8 mouse cellular contexts compared by ENCODE assay signal in genomic region chr17:33918293-33919203, GRCm38 (mm10). TPM values are rescaled to one million over a fixed set of nuclear protein-coding genes. Genes with fewer than 3 reads are reported as not detected.
DNase-seq lines count a peak whose midpoint lies in the region; ATAC-seq lines count a peak whose summit lies in the region.

No protein-coding gene starts in this region.

- peak overlapping the region; percentile 77 for H3K9ac ChIP-seq in heart, embryonic 11.5 days (ENCODE audit: low read depth, low read length)
- no peak overlapping the region for H3K9ac ChIP-seq in midbrain, embryonic 16.5 days (ENCODE audit: low read depth, low read length)

- 56% methylated on average over 37 of the region's 37 CpGs for WGBS in heart, embryonic 11.5 days (ENCODE audit: insufficient replicate concordance)
- 56% methylated on average over 37 of the region's 37 CpGs for WGBS in limb, embryonic 10.5 days
- WGBS in midbrain, embryonic 16.5 days, result 63% methylated on average over 37 of the region's 37 CpGs

- no peaks in the 10 kb centered on the region for H3K27me3 ChIP-seq in megakaryocyte, embryonic 14.5 days (replicated peaks)
- H3K27me3 ChIP-seq in heart, embryonic 11.5 days (ENCODE audit: control insufficient read depth, insufficient read depth, low read length), result peaks cover 3% of the 10 kb centered on the region; the same call in 1 of the 2 replicates
- H3K27me3 ChIP-seq in limb, embryonic 10.5 days (ENCODE audit: low read depth, poor library complexity, severe bottlenecking), result peaks cover 7% of the 10 kb centered on the region; the same call in 1 of the 2 replicates
- peaks cover 2% of the 10 kb centered on the region; the same call in 1 of the 2 replicates for H3K27me3 ChIP-seq in midbrain, embryonic 16.5 days (ENCODE audit: control insufficient read depth, insufficient read depth, low read depth, low read length)

- no peak for ATAC-seq in megakaryocyte, adult 5-6 weeks (ENCODE audit: poor library complexity, severe bottlenecking)
- ATAC-seq in heart, embryonic 11.5 days (replicated peaks; ENCODE audit: insufficient number of reproducible peaks, low FRiP score, low TSS enrichment), result peak; percentile 16; the same call in 1 of the 2 replicates
- no peak for ATAC-seq in midbrain, embryonic 16.5 days

- peaks cover 72% of the 10 kb centered on the region for H3K4me1 ChIP-seq in megakaryocyte, embryonic 14.5 days
- peaks cover 23% of the 10 kb centered on the region for H3K4me1 ChIP-seq in heart, embryonic 11.5 days (ENCODE audit: control insufficient read depth, insufficient read depth, low read length)
- peaks cover 47% of the 10 kb centered on the region for H3K4me1 ChIP-seq in limb, embryonic 10.5 days
- H3K4me1 ChIP-seq in midbrain, embryonic 16.5 days (ENCODE audit: control insufficient read depth, insufficient read depth, low read length), result peaks cover 25% of the 10 kb centered on the region

- H3K4me3 ChIP-seq in megakaryocyte, embryonic 14.5 days (replicated peaks), result peak overlapping the region; percentile 93
- H3K4me3 ChIP-seq in heart, embryonic 11.5 days (ENCODE audit: low read depth, low read length), result peak overlapping the region; percentile 76
- H3K4me3 ChIP-seq in limb, embryonic 10.5 days, result peak overlapping the region; percentile 73
- H3K4me3 ChIP-seq in midbrain, embryonic 16.5 days (ENCODE audit: low read depth, low read length), result peak overlapping the region; percentile 37; the same call in 1 of the 2 replicates

- peaks cover 64% of the 10 kb centered on the region for H3K36me3 ChIP-seq in megakaryocyte, embryonic 14.5 days (replicated peaks; ENCODE audit: low read length)
- H3K36me3 ChIP-seq in heart, embryonic 11.5 days (ENCODE audit: control insufficient read depth, insufficient read depth, low read length), result peaks cover 10% of the 10 kb centered on the region
- H3K36me3 ChIP-seq in limb, embryonic 10.5 days, result peaks cover 36% of the 10 kb centered on the region
- peaks cover 6% of the 10 kb centered on the region for H3K36me3 ChIP-seq in midbrain, embryonic 16.5 days (ENCODE audit: control insufficient read depth, insufficient read depth, low read length)

- H3K4me2 ChIP-seq in heart, embryonic 11.5 days, result peak overlapping the region; percentile 99
- H3K4me2 ChIP-seq in midbrain, embryonic 16.5 days (ENCODE audit: low read length), result peak overlapping the region; percentile 59

- peak overlapping the region; percentile 71 for H3K27ac ChIP-seq in heart, embryonic 11.5 days (ENCODE audit: low read depth, low read length)
- no peak overlapping the region for H3K27ac ChIP-seq in limb, embryonic 10.5 days
- H3K27ac ChIP-seq in midbrain, embryonic 16.5 days (ENCODE audit: low read length), result no peak overlapping the region

- DNase-seq in c-Kit-positive CD71-positive TER-119-positive erythroid progenitor cells, embryonic 14.5 days (ENCODE audit: low spot score), result peak; percentile 54
- no peak for DNase-seq in limb, embryonic 10.5 days (ENCODE audit: low spot score)
- no peak for DNase-seq in Muller cell, postnatal 12 days (ENCODE audit: inconsistent ontology term)
- no peak for DNase-seq in right cerebral cortex, adult 18-20 months

- H3K9me3 ChIP-seq in megakaryocyte, embryonic 14.5 days, result 0 out of 2 replicates have a peak, but pooled peaks cover 5% of the 10 kb centered on the region
- H3K9me3 ChIP-seq in heart, embryonic 11.5 days (replicated peaks; ENCODE audit: control insufficient read depth, low read length), result no peaks in the 10 kb centered on the region
- H3K9me3 ChIP-seq in limb, embryonic 10.5 days (replicated peaks), result no peaks in the 10 kb centered on the region
- H3K9me3 ChIP-seq in midbrain, embryonic 16.5 days (replicated peaks; ENCODE audit: control insufficient read depth, low read length, poor library complexity, severe bottlenecking), result no peaks in the 10 kb centered on the region

RNA-seq across cellular contexts. Expression of gene Zbtb22, which starts 2.8 kb away (rescaled TPM):
- polyA plus RNA-seq in megakaryocyte, embryonic 14.5 days (2012; ENCODE audit: insufficient read depth, low replicate concordance), result 45.3 and 51.7 TPM in 2 replicates
- total RNA-seq in megakaryocyte, adult 5-6 weeks (2015), result 13.7 and 14.0 TPM in 2 replicates
- total RNA-seq in megakaryocyte, adult 5-6 weeks (2017), result 22.0 and 25.8 TPM in 2 replicates
- polyA plus RNA-seq in heart, embryonic 11.5 days (2014; fragmentation: Nextera tagmentation; extraction: Ambion mirVana), result 7.2 and 7.8 TPM in 2 replicates
- 20.2 and 23.2 TPM in 2 replicates for polyA plus RNA-seq in limb, embryonic 10.5 days (2016; fragmentation: Nextera tagmentation; extraction: Ambion mirVana)
- polyA plus RNA-seq in midbrain, embryonic 16.5 days (2015; fragmentation: Nextera tagmentation; extraction: Ambion mirVana), result 16.8 TPM in 2 replicates

RNA-seq across cellular contexts. Expression of gene Tapbp, which starts 2.8 kb away (rescaled TPM):
- polyA plus RNA-seq in megakaryocyte, embryonic 14.5 days (2012; ENCODE audit: insufficient read depth, low replicate concordance), result 362 and 606 TPM in 2 replicates
- 99.7 and 105 TPM in 2 replicates for total RNA-seq in megakaryocyte, adult 5-6 weeks (2015)
- 88.9 and 93.3 TPM in 2 replicates for total RNA-seq in megakaryocyte, adult 5-6 weeks (2017)
- polyA plus RNA-seq in heart, embryonic 11.5 days (2014; fragmentation: Nextera tagmentation; extraction: Ambion mirVana), result 22.0 and 23.4 TPM in 2 replicates
- polyA plus RNA-seq in limb, embryonic 10.5 days (2016; fragmentation: Nextera tagmentation; extraction: Ambion mirVana), result 9.2 and 16.0 TPM in 2 replicates
- 21.1 and 26.1 TPM in 2 replicates for polyA plus RNA-seq in midbrain, embryonic 16.5 days (2015; fragmentation: Nextera tagmentation; extraction: Ambion mirVana)

RNA-seq across cellular contexts. Expression of gene Daxx, which starts 9.3 kb away (rescaled TPM):
- 11.0 and 20.0 TPM in 2 replicates for polyA plus RNA-seq in megakaryocyte, embryonic 14.5 days (2012; ENCODE audit: insufficient read depth, low replicate concordance)
- total RNA-seq in megakaryocyte, adult 5-6 weeks (2015), result 42.1 and 49.7 TPM in 2 replicates
- total RNA-seq in megakaryocyte, adult 5-6 weeks (2017), result 39.3 and 63.3 TPM in 2 replicates
- polyA plus RNA-seq in heart, embryonic 11.5 days (2014; fragmentation: Nextera tagmentation; extraction: Ambion mirVana), result 26.4 and 37.0 TPM in 2 replicates
- 88.1 and 92.2 TPM in 2 replicates for polyA plus RNA-seq in limb, embryonic 10.5 days (2016; fragmentation: Nextera tagmentation; extraction: Ambion mirVana)
- 55.1 and 59.7 TPM in 2 replicates for polyA plus RNA-seq in midbrain, embryonic 16.5 days (2015; fragmentation: Nextera tagmentation; extraction: Ambion mirVana)

RNA-seq across cellular contexts. Expression of gene Rgl2, which starts 10.8 kb away (rescaled TPM):
- 90.4 and 221 TPM in 2 replicates for polyA plus RNA-seq in megakaryocyte, embryonic 14.5 days (2012; ENCODE audit: insufficient read depth, low replicate concordance)
- total RNA-seq in megakaryocyte, adult 5-6 weeks (2015), result 33.6 and 38.2 TPM in 2 replicates
- total RNA-seq in megakaryocyte, adult 5-6 weeks (2017), result 51.8 and 58.3 TPM in 2 replicates
- polyA plus RNA-seq in heart, embryonic 11.5 days (2014; fragmentation: Nextera tagmentation; extraction: Ambion mirVana), result 25.8 and 27.8 TPM in 2 replicates
- 43.2 and 43.9 TPM in 2 replicates for polyA plus RNA-seq in limb, embryonic 10.5 days (2016; fragmentation: Nextera tagmentation; extraction: Ambion mirVana)
- polyA plus RNA-seq in midbrain, embryonic 16.5 days (2015; fragmentation: Nextera tagmentation; extraction: Ambion mirVana), result 54.9 and 57.2 TPM in 2 replicates

RNA-seq across cellular contexts. Expression of gene Platr17, which starts 13.6 kb away (rescaled TPM):
- polyA plus RNA-seq in megakaryocyte, embryonic 14.5 days (2012; ENCODE audit: insufficient read depth, low replicate concordance), result not detected in 2 replicates
- 4.9 and 9.8 TPM in 2 replicates for total RNA-seq in megakaryocyte, adult 5-6 weeks (2015)
- total RNA-seq in megakaryocyte, adult 5-6 weeks (2017), result 2.6 and 5.9 TPM in 2 replicates
- not detected in 2 replicates for polyA plus RNA-seq in heart, embryonic 11.5 days (2014; fragmentation: Nextera tagmentation; extraction: Ambion mirVana)
- polyA plus RNA-seq in limb, embryonic 10.5 days (2016; fragmentation: Nextera tagmentation; extraction: Ambion mirVana), result 0.20 and 0.38 TPM in 2 replicates
- 0.36 and 0.55 TPM in 2 replicates for polyA plus RNA-seq in midbrain, embryonic 16.5 days (2015; fragmentation: Nextera tagmentation; extraction: Ambion mirVana)

Comparison
In these comparisons a context has a peak if more than half of its experiments do, and no peak if none do; other contexts are left out.
1. H3K4me3 ChIP-seq: peak in every context shown above with its lines; median percentile 93 in megakaryocyte, embryonic 14.5 days; 76 in heart, embryonic 11.5 days; 73 in limb, embryonic 10.5 days; 37 in midbrain, embryonic 16.5 days.
2. RNA of gene Tapbp, which starts 2.8 kb away (polyA plus RNA-seq): 362 to 606 TPM in megakaryocyte, embryonic 14.5 days; 21.1 to 26.1 TPM in midbrain, embryonic 16.5 days, 22.0 to 23.4 TPM in heart, embryonic 11.5 days and 9.2 to 16.0 TPM in limb, embryonic 10.5 days; every median in the first group is over 10 times any median in the second.